Mouse (Mus musculus) heart, postnatal 0 days (tissue): ENCODE measurements around the gene Pom121.
A peak's percentile ranks its signal among the peaks of the same experiment; 100 is the strongest.

ENCODE experiments used
- CTCF ChIP-seq: IDR thresholded peaks from 2 replicates; pipeline ENCODE4 v1.5.1; 2016; ENCODE audit warnings: antibody characterized with exemption, control low read depth, low read depth
- EP300 ChIP-seq: IDR thresholded peaks from 2 replicates; pipeline ENCODE4 v1.6.1; 2016; ENCODE audit warnings: antibody characterized with exemption, low read depth

- peak; percentile 96 for TF ChIP-seq CTCF
- TF ChIP-seq EP300: no peak
Observed at GRCm38 (mm10) chr5:135400244-135400643, 5.9 kb upstream of the Pom121 start.
